Mouse (Mus musculus): ENCODE measurements around the gene Shb.

DNA sequence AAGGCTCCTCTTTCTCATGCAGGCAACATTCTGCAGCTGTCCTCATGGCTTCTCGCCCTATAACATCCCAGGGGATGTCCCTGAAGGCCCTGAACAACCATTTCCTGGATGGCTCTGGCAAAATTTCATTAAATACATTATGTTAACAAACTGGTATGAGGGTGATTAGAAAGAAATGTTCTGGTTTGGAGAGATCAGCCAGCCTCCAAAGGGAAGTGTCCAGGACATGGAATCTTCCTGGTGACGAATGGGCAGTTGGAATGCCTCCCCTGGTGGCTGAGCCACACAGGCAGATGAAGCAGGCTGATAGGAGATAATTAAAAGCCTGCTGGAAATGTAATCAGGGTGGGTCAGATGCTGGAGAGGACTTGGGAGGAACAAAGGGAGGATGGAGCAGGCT, 96.4 kb downstream of the Shb start:
- TF ChIP-seq POLR2A (IDR thresholded peaks at IDR 0.05; ENCODE audit: extremely low read depth, insufficient read depth, low read length) (no peak), CTCF (IDR thresholded peaks at IDR 0.05; ENCODE audit: extremely low read depth, insufficient read depth, low read length) (no peak)

All from cortical plate, adult 2 months (tissue).